Mouse (Mus musculus): ENCODE measurements at regions not wholly inside any gene's neighbourhood (a gene's known extent, or its start where the extent isn't known, plus 50 kb on each side); places are given as distances from the start of the nearest gene placed in this dataset.

GRCm38 (mm10) chr13:79027877-79028760 lies 828.6 kb upstream of the Nr2f1 start:
- TF ChIP-seq CTCF (IDR thresholded peaks at IDR 0.05) (peak; percentile 74), POLR2A (IDR thresholded peaks at IDR 0.05; ENCODE audit: insufficient read depth, low read depth, low read length) (no peak), EP300 (IDR thresholded peaks at IDR 0.05; ENCODE audit: insufficient read depth, low read depth, low read length) (no peak)

Measured in heart, adult 2 months (tissue).